Comparison of ENCODE assay signal across 32 mouse cellular contexts in the genomic region with DNA sequence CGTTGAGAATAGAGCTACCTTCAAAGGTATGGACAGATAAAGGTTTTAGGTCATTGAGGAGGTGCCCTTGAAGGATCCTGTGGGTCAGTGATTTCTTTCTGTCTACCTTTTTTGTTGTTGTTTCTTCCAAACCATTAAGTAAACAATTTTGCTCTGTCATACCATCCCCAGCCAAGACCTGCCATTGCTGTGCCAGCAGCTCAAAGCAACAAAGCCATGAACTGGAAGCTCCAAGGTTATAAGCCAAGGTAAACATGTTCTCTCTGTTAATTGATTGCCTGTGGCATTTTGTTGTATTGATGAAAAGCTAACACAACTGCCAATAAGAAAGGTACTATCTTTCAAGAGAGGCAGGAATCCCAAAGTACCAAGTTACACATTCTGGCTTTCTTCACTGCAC.
"Had no signal": no experiment of that assay in that cellular context is flagged by ENCODE, and none has a peak within 500 bp of the region (broad histone marks: within the 10 kb centered on the region; RNA-seq: fewer than 3 reads in every experiment).

No protein-coding gene starts in this region.

- H3K4me1 ChIP-seq: limb, embryonic 10.5 days; limb, embryonic 12.5 days; limb, embryonic 13.5 days; limb, embryonic 15.5 days; liver, embryonic 13.5 days; liver, embryonic 15.5 days; lung, embryonic 15.5 days; megakaryocyte, embryonic 14.5 days; midbrain, embryonic 12.5 days; midbrain, embryonic 13.5 days; midbrain, embryonic 15.5 days; neural tube, embryonic 12.5 days had no signal

- H3K9ac ChIP-seq: limb, embryonic 12.5 days; limb, embryonic 13.5 days; limb, embryonic 15.5 days; liver, embryonic 13.5 days; liver, embryonic 14.5 days; liver, embryonic 15.5 days; liver, postnatal 0 days; lung, embryonic 14.5 days; lung, embryonic 15.5 days; midbrain, embryonic 12.5 days; midbrain, embryonic 13.5 days; midbrain, embryonic 15.5 days; neural tube, embryonic 12.5 days had no signal

- H3K36me3 ChIP-seq: limb, embryonic 10.5 days; limb, embryonic 12.5 days; limb, embryonic 13.5 days; limb, embryonic 15.5 days; liver, embryonic 13.5 days; liver, embryonic 15.5 days; lung, embryonic 15.5 days; midbrain, embryonic 10.5 days; midbrain, embryonic 12.5 days; midbrain, embryonic 13.5 days; midbrain, embryonic 15.5 days; neural tube, embryonic 12.5 days had no signal

- ATAC-seq: liver, postnatal 0 days; lung, postnatal 0 days; midbrain, embryonic 13.5 days; midbrain, embryonic 15.5 days; midbrain, embryonic 16.5 days had no signal

- H3K4me3 ChIP-seq: left cerebral cortex, adult 2 months; limb, embryonic 10.5 days; limb, embryonic 12.5 days; limb, embryonic 13.5 days; limb, embryonic 15.5 days; liver, embryonic 13.5 days; liver, embryonic 15.5 days; lung, embryonic 15.5 days; megakaryocyte, embryonic 14.5 days; midbrain, embryonic 10.5 days; midbrain, embryonic 12.5 days; midbrain, embryonic 13.5 days; midbrain, embryonic 15.5 days; myocyte; neural tube, embryonic 12.5 days had no signal

- H3K27ac ChIP-seq: left cerebral cortex, adult 2 months; limb, embryonic 10.5 days; limb, embryonic 12.5 days; limb, embryonic 13.5 days; limb, embryonic 15.5 days; liver, embryonic 13.5 days; liver, embryonic 14.5 days; liver, embryonic 15.5 days; lung, embryonic 15.5 days; macrophage; midbrain, embryonic 10.5 days; midbrain, embryonic 12.5 days; midbrain, embryonic 13.5 days; midbrain, embryonic 15.5 days; neural tube, embryonic 12.5 days had no signal

- H3K4me2 ChIP-seq: limb, embryonic 12.5 days; limb, embryonic 13.5 days; limb, embryonic 15.5 days; liver, embryonic 11.5 days; liver, embryonic 13.5 days; liver, embryonic 15.5 days; lung, embryonic 14.5 days; lung, embryonic 15.5 days; midbrain, embryonic 11.5 days; midbrain, embryonic 12.5 days; midbrain, embryonic 13.5 days; midbrain, embryonic 15.5 days; neural tube, embryonic 12.5 days had no signal

- H3K9me3 ChIP-seq: limb, embryonic 10.5 days; limb, embryonic 12.5 days; limb, embryonic 13.5 days; limb, embryonic 15.5 days; liver, embryonic 13.5 days; liver, embryonic 15.5 days; lung, embryonic 15.5 days; megakaryocyte, embryonic 14.5 days; midbrain, embryonic 10.5 days; midbrain, embryonic 12.5 days; midbrain, embryonic 13.5 days; midbrain, embryonic 15.5 days; neural tube, embryonic 12.5 days had no signal

- DNase-seq: left cerebral cortex, postnatal 4 days; liver; liver, embryonic 13.5 days; liver, postnatal 0 days; lung, adult 18-20 months; lung, adult 2 months; lung, embryonic 14.5 days; lung, postnatal 10 days; lung, postnatal 14 days; lung, postnatal 36 days; lung, postnatal 4 days; midbrain, embryonic 14.5 days had no signal

- H3K27me3 ChIP-seq: limb, embryonic 12.5 days; limb, embryonic 13.5 days; limb, embryonic 15.5 days; liver, embryonic 13.5 days; liver, embryonic 15.5 days; lung, embryonic 15.5 days; megakaryocyte, embryonic 14.5 days; midbrain, embryonic 12.5 days; midbrain, embryonic 13.5 days; midbrain, embryonic 15.5 days; neural tube, embryonic 12.5 days had no signal
